Mouse (Mus musculus): ENCODE measurements around the gene Glo1.

GRCm38 (mm10) chr17:30576946-30577345, 49.7 kb downstream of the Glo1 start:
- TF ChIP-seq CTCF (IDR thresholded peaks at IDR 0.05; ENCODE audit: low read depth, low read length): no peak
- TF ChIP-seq TAL1 (conservative IDR thresholded peaks at IDR 0.05; ENCODE audit: low read depth, low read length): no peak
- TF ChIP-seq POLR2AphosphoS5 (IDR thresholded peaks at IDR 0.05; ENCODE audit: insufficient replicate concordance, low read depth, low read length): no peak

Data from G1E (cell line).